Mouse (Mus musculus) heart, postnatal 14 days (tissue): Measurements from ENCODE around the gene Thbs4. TPM values are rescaled to one million over a fixed set of nuclear protein-coding genes. Genes with fewer than 3 reads are reported as not detected.

Experiments
- total RNA-seq, 2 experiments: library from RNA; stranded (reverse); gene quantifications; 2 replicates each; pipeline ENCODE4 v1.2.3; 2021

Gene Thbs4
- total RNA-seq, 2 experiments from 2014 or later: 4.8 to 5.5 TPM

Other genes with a start within 250 kb of the Thbs4 start
- gene Spz1, start 218.6 kb downstream of the Thbs4 start, total RNA-seq: not detected
- 10 to 100 TPM; 27.2 to 28.4 TPM for gene Serinc5, start 183.7 kb downstream of the Thbs4 start, total RNA-seq
- gene Mtx3, start 49.9 kb upstream of the Thbs4 start, total RNA-seq: 1 to 10 TPM; 8.3 to 9.3 TPM